Mouse (Mus musculus): ENCODE data around the gene Naa30. TPM values are rescaled to one million over a fixed set of nuclear protein-coding genes. Genes with fewer than 3 reads are reported as not detected.

Naa30 gene
- total and polyA plus RNA-seq, 2 experiments from 2014 or later = 9.0 to 42.2 TPM

GRCm38 (mm10) chr14:49234788-49235515 is 62.9 kb downstream of the Naa30 start:
- Histone ChIP-seq H3K9me3 (ENCODE audit: low read length) (no peaks in the 10 kb centered on the region), H3K4me2 (ENCODE audit: low read depth, low read length, poor library complexity, severe bottlenecking) (no peak overlapping the region), H3K36me3 (ENCODE audit: insufficient read depth, low read length) (no peaks in the 10 kb centered on the region), H3K27ac (ENCODE audit: low read depth, low read length) (no peak overlapping the region), H3K4me1 (ENCODE audit: insufficient read depth, low read length) (no peaks in the 10 kb centered on the region), H3K9ac (replicated peaks; ENCODE audit: low read length, poor library complexity, severe bottlenecking) (no peak overlapping the region), H3K27me3 (ENCODE audit: insufficient read depth, low read length) (no peaks in the 10 kb centered on the region), H3K4me3 (ENCODE audit: low read depth, low read length) (no peak overlapping the region)
- no peak for ATAC-seq (ENCODE audit: low FRiP score)
- peak; percentile 75 for TF ChIP-seq CTCF (IDR thresholded peaks at IDR 0.05)
- DNase-seq (ENCODE audit: low spot score) = peak; percentile 67
- 36% methylated on average over 9 of the region's 9 CpGs for WGBS

GRCm38 (mm10) chr14:49238206-49238605 is 66.2 kb downstream of the Naa30 start:
- H3K4me3 ChIP-seq (ENCODE audit: low read depth, low read length) = no peak overlapping the region
- DNase-seq (ENCODE audit: low spot score) (peak; percentile 88), ATAC-seq (ENCODE audit: low FRiP score) (peak; percentile 77; the same call in 1 of the 2 replicates)
- H3K4me2 ChIP-seq (ENCODE audit: low read depth, low read length, poor library complexity, severe bottlenecking) = no peak overlapping the region
- H3K9me3 ChIP-seq (ENCODE audit: low read length) = no peaks in the 10 kb centered on the region
- 36% methylated on average over 11 of the region's 11 CpGs for WGBS
- no peak overlapping the region for H3K9ac ChIP-seq (replicated peaks; ENCODE audit: low read length, poor library complexity, severe bottlenecking)
- peak; percentile 99 for TF ChIP-seq CTCF (IDR thresholded peaks at IDR 0.05)
- no peaks in the 10 kb centered on the region for H3K36me3 ChIP-seq (ENCODE audit: insufficient read depth, low read length)
- no peaks in the 10 kb centered on the region for H3K27me3 ChIP-seq (ENCODE audit: insufficient read depth, low read length)
- H3K27ac ChIP-seq (ENCODE audit: low read depth, low read length) = no peak overlapping the region
- no peaks in the 10 kb centered on the region for H3K4me1 ChIP-seq (ENCODE audit: insufficient read depth, low read length)

Other genes starting within 250 kb of the Naa30 start
- gene Ap5m1, start 106.1 kb upstream of the Naa30 start, total RNA-seq (2014; rRNA removed) = 23.1 and 27.1 TPM in 2 replicates
- 15.2 and 16.1 TPM in 2 replicates for gene Ap5m1, start 106.1 kb upstream of the Naa30 start, polyA plus RNA-seq (2015; fragmentation: Nextera tagmentation; extraction: Ambion mirVana)
- gene Exoc5, start 105.6 kb upstream of the Naa30 start, total RNA-seq (2014; rRNA removed) = 59.5 and 91.5 TPM in 2 replicates
- gene Exoc5, start 105.6 kb upstream of the Naa30 start, polyA plus RNA-seq (2015; fragmentation: Nextera tagmentation; extraction: Ambion mirVana) = 42.6 and 47.2 TPM in 2 replicates
- gene ccdc198, start 73.2 kb downstream of the Naa30 start, total RNA-seq (2014; rRNA removed) = not detected in 2 replicates
- gene ccdc198, start 73.2 kb downstream of the Naa30 start, polyA plus RNA-seq (2015; fragmentation: Nextera tagmentation; extraction: Ambion mirVana) = 0.13 TPM in 1 of 2 replicates, not detected in the other

All from midbrain, postnatal 0 days (tissue).